Comparison of ENCODE assay signal across 8 mouse cellular contexts in the genomic region with DNA sequence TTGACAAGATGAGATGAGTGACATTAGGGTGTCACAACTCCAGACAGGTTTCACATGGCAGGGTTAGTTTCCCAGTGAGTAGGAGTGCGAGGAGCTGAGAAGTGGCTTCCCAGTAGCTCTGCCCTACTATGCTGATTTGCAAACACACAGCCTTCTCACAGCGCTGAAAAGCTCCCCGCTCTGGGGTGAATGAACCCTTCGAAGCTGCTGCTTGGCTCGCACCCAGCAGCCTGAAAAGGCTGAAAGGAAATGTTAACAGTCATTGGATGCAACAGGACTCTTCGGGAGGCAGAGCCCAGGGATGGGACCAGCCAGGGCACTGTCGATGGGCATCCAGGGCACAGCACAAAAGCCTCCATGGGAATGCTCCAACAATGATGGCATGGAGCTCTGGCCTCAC. TPM values are rescaled to one million over a fixed set of nuclear protein-coding genes. Genes with fewer than 3 reads are reported as not detected.
DNase-seq lines count a peak whose midpoint lies in the region; ATAC-seq lines count a peak whose summit lies in the region.

No protein-coding gene starts in this region.

- no peak overlapping the region for H3K4me3 ChIP-seq in midbrain, embryonic 14.5 days (replicated peaks; ENCODE audit: low read depth, low read length)
- H3K4me3 ChIP-seq in midbrain, embryonic 10.5 days = no peak overlapping the region

- no peak for ATAC-seq in midbrain, embryonic 14.5 days (ENCODE audit: low FRiP score, low TSS enrichment)

- H3K27ac ChIP-seq in midbrain, embryonic 14.5 days (replicated peaks; ENCODE audit: low read depth, low read length) = no peak overlapping the region
- no peak overlapping the region for H3K27ac ChIP-seq in midbrain, embryonic 10.5 days (replicated peaks)

- peaks cover 33% of the 10 kb centered on the region for H3K4me1 ChIP-seq in midbrain, embryonic 14.5 days (ENCODE audit: control insufficient read depth, insufficient read depth, low read length)
- H3K4me1 ChIP-seq in midbrain, embryonic 10.5 days = peaks cover 49% of the 10 kb centered on the region

- no peak overlapping the region for H3K9ac ChIP-seq in midbrain, embryonic 14.5 days (replicated peaks; ENCODE audit: low read length)

- H3K9me3 ChIP-seq in midbrain, embryonic 14.5 days (ENCODE audit: control insufficient read depth, low read length) = no peaks in the 10 kb centered on the region
- no peaks in the 10 kb centered on the region for H3K9me3 ChIP-seq in midbrain, embryonic 10.5 days (replicated peaks)

- peak; percentile 42 for DNase-seq in cerebellum, adult 11-12 months
- DNase-seq in cerebellum, adult 8-10 months = no peak
- peak; percentile 61 for DNase-seq in midbrain, embryonic 14.5 days
- no peak for DNase-seq in midbrain, embryonic 10.5 days (ENCODE audit: low spot score)
- peak; percentile 48 to 68 for DNase-seq in layer of hippocampus, postnatal 36 days
- DNase-seq in right cerebral cortex, postnatal 4 days = peak; percentile 47
- no peak for DNase-seq in urinary bladder, postnatal 4 days (ENCODE audit: low spot score in 2 of 2)
- no peak for DNase-seq in adrenal gland, adult 8-10 months

- no peak overlapping the region for H3K4me2 ChIP-seq in midbrain, embryonic 14.5 days (ENCODE audit: low read length)

- H3K36me3 ChIP-seq in midbrain, embryonic 14.5 days (ENCODE audit: control insufficient read depth, insufficient read depth, low read length) = no peaks in the 10 kb centered on the region
- no peaks in the 10 kb centered on the region for H3K36me3 ChIP-seq in midbrain, embryonic 10.5 days

- H3K27me3 ChIP-seq in midbrain, embryonic 14.5 days (ENCODE audit: control insufficient read depth, insufficient read depth, low read length) = no peaks in the 10 kb centered on the region
- H3K27me3 ChIP-seq in midbrain, embryonic 10.5 days (ENCODE audit: low read depth, poor library complexity, severe bottlenecking) = no peaks in the 10 kb centered on the region

- 40% methylated on average over 7 of the region's 7 CpGs for WGBS in midbrain, embryonic 14.5 days
- 53% methylated on average over 7 of the region's 7 CpGs for WGBS in midbrain, embryonic 10.5 days

RNA-seq across cellular contexts. Expression of a gene that starts 37.8 kb away (rescaled TPM):
- 151 and 155 TPM in 2 replicates for polyA plus RNA-seq in midbrain, embryonic 14.5 days (2014; fragmentation: Nextera tagmentation; extraction: Ambion mirVana)
- polyA plus RNA-seq in midbrain, embryonic 10.5 days (2016; fragmentation: Nextera tagmentation; extraction: Ambion mirVana) = 156 and 165 TPM in 2 replicates
- total RNA-seq in layer of hippocampus, postnatal 36 days (2021) = 10 to 100 TPM; 65.2 to 76.7 TPM
- 10 to 100 TPM; 53.2 to 85.2 (median 69.2) TPM for total RNA-seq in adrenal gland, adult 8-10 months (2022)

Comparison
In these comparisons a context has a peak if more than half of its experiments do, and no peak if none do; other contexts are left out.
1. DNase-seq: peak in cerebellum, adult 11-12 months (single experiment), midbrain, embryonic 14.5 days (single experiment), layer of hippocampus, postnatal 36 days (2 of 2) and right cerebral cortex, postnatal 4 days (single experiment); none in cerebellum, adult 8-10 months (single experiment), midbrain, embryonic 10.5 days (single experiment), urinary bladder, postnatal 4 days (0 of 2) and adrenal gland, adult 8-10 months (single experiment).